Mouse (Mus musculus) adrenal gland, postnatal 10 days (tissue): ENCODE measurements at regions not wholly inside any gene's neighbourhood (a gene's known extent, or its start where the extent isn't known, plus 50 kb on each side); places are given as distances from the start of the nearest gene placed in this dataset.
"Not testable (repeated sequence)": the region's sequence is repeated elsewhere in the genome, so short reads cannot be mapped to it uniquely, and the experiment has no call there.

Source experiments
- DNase-seq: peaks from one replicate; pipeline ENCODE4 v3.0.0; 2021; ENCODE audit warnings: mixed read lengths

- no peak for DNase-seq
These were observed 147.4 kb upstream of the Palmd start for GRCm38 (mm10) chr3:117116210-117116609.

GRCm38 (mm10) chr3:117112766-117113165, 144.0 kb upstream of the Palmd start:
- DNase-seq, result no peak

GRCm38 (mm10) chr3:117112304-117112703, 143.5 kb upstream of the Palmd start:
- DNase-seq, result no peak

DNA sequence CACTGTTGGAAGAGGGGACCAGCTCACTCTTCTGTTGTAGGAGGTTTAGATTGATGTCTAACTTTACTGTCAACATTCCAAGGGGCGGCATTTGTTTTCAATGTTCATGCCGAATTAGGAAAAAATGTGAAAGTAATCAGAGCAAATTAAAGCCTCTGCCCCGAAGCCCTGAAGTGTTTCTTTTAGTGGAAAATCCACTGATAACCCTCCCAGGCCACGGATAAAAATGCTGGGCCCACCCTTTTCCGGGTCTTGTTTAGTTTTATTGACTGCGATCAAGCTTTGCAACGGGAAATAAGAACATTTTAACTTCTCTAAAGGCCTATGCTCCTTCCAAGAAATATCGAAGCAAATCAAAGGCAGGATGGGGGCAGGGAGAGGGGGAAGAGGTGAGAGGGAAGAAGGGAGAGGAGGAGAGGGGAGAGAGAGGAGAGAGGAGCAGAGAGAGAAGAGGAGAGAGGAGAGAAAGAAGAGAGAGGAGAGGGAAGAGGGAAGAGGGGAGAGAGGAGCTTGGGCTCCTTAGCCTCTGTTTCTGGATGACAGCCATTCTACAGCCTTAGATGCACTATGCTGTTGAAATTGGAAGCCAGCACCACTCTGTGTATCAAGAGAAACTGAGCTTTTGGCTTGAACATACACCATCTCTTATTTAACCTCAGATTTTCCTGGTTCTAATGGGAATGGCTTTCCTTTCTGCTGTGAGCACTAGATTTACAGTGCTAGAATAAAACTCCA, 140.3 kb upstream of the Palmd start:
- DNase-seq, result no peak

- no peak for DNase-seq
These were observed 139.2 kb upstream of the Palmd start for GRCm38 (mm10) chr3:117107986-117108385.

GRCm38 (mm10) chr3:117107378-117107777, 138.6 kb upstream of the Palmd start:
- DNase-seq, result no peak

- DNase-seq, result no peak
These were observed 118.9 kb upstream of the Palmd start for GRCm38 (mm10) chr3:117087646-117088045.

DNA sequence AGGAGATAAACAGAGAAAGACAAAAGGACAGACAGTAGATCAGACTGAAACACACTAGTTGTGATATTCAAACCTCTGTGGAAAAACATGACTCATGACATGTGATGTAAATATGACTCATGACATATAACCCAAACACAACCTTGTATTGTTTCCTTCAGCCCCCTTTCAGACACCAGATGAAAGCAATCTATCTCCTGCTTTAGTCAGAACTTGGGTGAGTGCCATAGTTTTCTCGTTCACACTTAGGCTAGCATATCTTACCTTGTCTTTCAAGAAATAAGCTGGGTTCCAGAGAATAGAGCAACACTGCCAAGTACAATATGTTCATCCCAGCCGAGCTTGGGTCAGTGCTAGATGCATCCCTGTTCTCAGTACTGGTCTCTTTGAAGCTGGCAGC, 107.9 kb upstream of the Palmd start:
- peak; percentile 38 for DNase-seq

- no peak for DNase-seq
These were observed 104.6 kb upstream of the Palmd start for GRCm38 (mm10) chr3:117073399-117073798.

DNA sequence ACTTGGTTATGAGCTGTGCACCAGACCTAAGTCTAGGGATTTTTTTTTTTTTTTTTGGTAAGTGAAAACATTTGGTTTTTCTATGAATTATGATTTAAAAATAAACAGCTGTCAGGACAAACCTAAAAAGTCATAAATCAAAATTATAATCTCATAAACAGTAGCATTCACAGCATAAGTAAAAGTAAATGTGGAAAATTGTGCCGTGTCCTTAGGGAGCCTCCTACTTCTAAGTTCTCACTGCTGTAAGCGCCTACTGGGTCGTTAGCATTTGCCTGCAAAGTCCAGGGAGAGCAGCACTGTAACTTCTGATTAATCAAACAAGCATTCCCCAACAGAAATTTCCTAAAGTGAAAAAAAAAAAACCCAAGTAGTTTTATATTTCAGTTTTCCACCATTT, 104.2 kb upstream of the Palmd start:
- no peak for DNase-seq

DNA sequence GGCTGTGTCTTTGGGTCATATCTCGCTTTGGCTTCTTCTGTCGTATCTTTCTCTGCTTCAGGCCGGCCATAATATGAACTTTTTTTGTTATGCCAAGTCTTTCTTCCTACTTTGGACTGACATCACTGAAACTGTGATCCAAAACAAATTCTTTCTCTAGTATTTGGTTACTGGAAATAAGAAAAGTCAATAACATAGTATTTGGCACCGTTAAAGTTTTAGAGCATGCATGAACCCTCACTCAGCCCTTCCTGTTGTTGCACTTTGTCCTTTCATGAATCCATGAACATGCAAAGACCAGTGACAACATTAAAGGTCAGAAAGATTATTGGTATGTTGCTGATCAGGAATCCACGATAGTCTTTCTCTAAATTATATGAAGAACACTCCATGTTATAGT, 103.1 kb upstream of the Palmd start:
- no peak for DNase-seq

- no peak for DNase-seq
These were observed 98.8 kb upstream of the Palmd start for GRCm38 (mm10) chr3:117067470-117068053.

DNA sequence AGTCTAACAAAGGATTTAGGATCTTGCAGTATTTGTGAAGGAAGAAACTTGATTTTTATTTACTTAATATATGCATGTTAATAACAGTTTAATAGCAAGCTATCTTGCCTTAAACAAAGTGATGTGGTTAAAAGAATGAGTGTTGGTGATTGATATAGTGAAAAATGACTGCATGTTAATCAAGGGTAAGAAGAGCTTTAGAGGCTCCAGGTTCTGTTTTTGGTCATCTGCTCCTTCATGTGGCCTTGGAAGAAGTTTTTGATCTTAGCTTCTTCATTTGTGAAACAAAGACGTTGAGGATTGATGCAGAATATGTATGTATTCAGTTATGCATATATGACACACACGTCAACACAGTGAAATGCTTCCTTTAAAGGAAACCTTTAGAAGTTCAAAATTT, 97.1 kb upstream of the Palmd start:
- no peak for DNase-seq

GRCm38 (mm10) chr3:117061831-117062230, 93.0 kb upstream of the Palmd start:
- DNase-seq, result peak; percentile 77

- DNase-seq, result peak; percentile 53
These were observed 92.4 kb upstream of the Palmd start for GRCm38 (mm10) chr3:117061182-117061581.

DNA sequence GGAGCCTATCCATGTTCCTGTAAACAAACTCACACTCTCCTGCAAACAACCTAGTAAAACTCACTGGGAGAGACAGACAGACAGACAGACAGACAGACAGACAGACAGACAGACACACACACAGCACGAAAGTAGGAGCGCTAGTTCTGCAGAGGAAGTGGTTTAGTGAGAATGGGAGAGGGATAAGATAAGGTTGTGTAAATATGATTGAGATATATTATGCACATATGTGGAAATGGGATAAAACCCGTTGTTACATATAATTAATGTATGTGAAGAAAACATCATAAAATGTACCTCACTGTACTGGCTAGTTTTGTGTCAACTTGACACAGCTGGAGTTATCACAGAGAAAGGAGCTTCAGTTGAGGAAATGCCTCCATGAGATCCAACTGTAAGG, 85.9 kb upstream of the Palmd start:
- not testable (repeated sequence) for DNase-seq

- DNase-seq, result no peak
These were observed 82.6 kb upstream of the Palmd start for GRCm38 (mm10) chr3:117051431-117051830.

DNA sequence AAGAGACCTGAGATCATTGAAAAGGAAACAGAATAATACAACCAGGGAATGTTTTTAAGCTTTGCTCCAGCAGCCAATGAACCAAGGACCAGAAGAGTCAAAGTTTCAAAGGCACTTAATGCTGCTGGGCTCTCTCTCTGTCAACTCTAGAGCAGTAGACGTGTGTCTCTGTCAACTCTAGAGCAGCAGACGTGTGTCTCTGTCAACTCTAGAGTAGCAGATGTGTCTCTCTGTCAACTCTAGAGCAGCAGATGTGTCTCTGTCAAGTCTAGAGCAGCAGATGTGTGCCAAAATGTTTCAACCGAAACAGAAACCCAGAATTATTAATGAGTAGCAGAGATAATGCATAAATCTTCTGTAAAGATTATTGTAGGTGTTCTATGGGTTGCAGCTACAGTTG, 82.1 kb upstream of the Palmd start:
- DNase-seq, result no peak

DNA sequence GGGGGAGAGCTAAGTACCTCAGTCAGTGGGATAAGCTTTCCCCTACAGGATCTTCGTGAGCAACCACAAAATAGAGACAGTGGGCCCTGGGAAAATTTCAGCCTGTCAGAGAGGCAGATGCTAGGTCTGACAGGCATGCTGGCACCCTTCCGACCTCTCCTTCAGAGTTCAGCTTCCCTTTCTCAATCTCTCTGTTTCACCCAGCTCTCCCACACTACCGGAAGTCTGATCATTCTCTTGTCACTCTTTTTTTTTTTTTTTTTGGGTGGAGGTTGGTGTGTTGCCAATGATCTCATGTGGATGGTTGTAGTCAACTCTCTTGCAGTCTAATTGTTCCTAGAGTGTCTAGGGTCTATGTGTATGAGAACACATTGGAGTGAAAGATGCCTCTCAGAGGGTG, 80.6 kb upstream of the Palmd start:
- no peak for DNase-seq

GRCm38 (mm10) chr3:117044809-117045208, 76.0 kb upstream of the Palmd start:
- DNase-seq, result no peak

GRCm38 (mm10) chr3:117044304-117044703, 75.5 kb upstream of the Palmd start:
- no peak for DNase-seq

- DNase-seq, result no peak
These were observed 70.1 kb upstream of the Palmd start for GRCm38 (mm10) chr3:117038928-117039300.

DNA sequence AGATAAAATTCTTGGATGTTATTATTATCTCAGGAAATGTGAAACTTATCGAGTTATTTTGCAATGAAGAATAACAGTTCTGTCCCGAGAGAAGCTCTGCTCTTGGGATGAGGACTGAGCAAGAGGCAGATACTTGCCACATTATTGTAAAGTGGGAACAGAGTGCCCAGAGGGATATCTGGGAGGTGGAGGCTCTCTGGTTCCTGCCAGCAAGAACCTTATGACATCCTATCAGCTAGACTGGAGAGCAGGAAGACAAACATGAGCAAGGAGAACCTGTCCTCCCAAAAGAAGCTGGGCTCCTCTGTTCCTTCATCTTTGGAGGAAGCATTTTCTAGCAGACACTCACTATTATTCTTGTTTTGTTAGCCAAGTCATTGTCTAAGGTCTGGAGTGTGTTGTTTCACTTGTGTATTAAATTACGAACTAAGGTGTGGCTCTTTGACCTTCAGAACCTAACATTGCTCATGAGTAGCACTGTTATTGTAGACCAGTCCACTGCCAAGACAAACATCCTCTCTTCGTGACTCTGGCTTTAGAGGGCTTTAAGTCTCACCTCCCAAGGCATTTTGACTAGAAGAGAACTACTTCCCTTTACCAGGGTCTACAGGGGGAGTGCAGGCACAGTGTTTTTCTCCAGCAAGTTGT, 69.6 kb upstream of the Palmd start:
- DNase-seq, result no peak
